Mouse (Mus musculus) lung, adult 2 months (tissue): ENCODE measurements around the gene Grap2.

Source experiments
- CTCF ChIP-seq: fragments of 200-500 bp; IDR thresholded peaks from 2 replicates; pipeline ENCODE4 v1.5.1; 2011; ENCODE audit warnings: mild to moderate bottlenecking, low read length, control low read depth; ENCODE audit not compliant: insufficient read depth
- POLR2A ChIP-seq: fragments of 200-500 bp; IDR thresholded peaks from 2 replicates; pipeline ENCODE4 v1.6.1; 2011; ENCODE audit warnings: low read depth, mild to moderate bottlenecking, control low read depth, low read length, borderline replicate concordance; ENCODE audit errors: extremely low read depth

GRCm38 (mm10) chr15:80658815-80659471 is 86.5 kb downstream of the Grap2 start:
- TF ChIP-seq CTCF (no peak), POLR2A (no peak)
